Mouse (Mus musculus) brain, adult 2 months (tissue): ENCODE measurements around the gene Atp6v0c.

Source experiments
- DNase-seq: peaks from one replicate; pipeline ENCODE4 v3.0.0; 2011; ENCODE audit warnings: low read depth, low spot score

The Atp6v0c gene

DNA sequence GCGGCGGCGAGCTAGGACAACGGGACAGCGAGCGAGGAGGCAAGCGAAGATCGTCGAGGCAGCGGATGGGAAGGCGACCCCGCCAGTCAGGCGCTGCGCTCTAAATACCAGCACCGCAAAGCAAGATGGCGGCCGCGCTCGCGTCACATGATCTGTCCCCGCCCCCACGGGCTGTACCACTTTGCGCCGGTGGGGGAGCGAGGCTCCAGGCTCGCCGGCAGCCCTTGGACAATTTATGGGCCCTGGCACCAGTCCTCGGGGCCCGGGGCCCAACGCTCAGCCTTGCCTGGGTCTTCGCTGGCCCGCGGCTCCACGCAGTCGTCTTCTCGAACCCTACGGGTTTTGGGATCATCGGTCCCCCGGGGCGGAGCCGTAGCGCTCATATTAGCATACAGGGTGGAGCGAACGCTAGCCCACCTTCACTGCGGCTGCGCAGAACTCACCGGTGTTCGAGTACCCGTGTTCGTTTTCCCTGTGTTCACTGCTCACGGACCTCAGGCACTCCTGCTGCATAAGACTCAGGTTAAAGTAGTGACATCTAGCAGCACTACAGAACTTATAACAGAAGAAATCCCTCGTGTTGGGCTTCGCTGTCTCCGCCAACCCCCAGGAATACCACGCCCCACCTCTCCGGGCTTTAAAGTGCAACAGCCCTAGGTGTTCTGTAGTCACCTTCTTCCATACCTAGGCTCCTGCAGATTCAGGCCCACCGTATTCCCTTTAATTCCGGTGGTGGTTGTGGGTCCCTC, at the start of gene Atp6v0c:
Gene Atp6v0c (minus strand): TSS at position 386 of the 749 bp plus-strand sequence.
- DNase-seq: peak; percentile 98

GRCm38 (mm10) chr17:24216836-24217235, 47.3 kb upstream of the Atp6v0c start:
- DNase-seq: no peak

- DNase-seq: peak; percentile 47
Observed at GRCm38 (mm10) chr17:24213186-24213585, 43.7 kb upstream of the Atp6v0c start.

DNA sequence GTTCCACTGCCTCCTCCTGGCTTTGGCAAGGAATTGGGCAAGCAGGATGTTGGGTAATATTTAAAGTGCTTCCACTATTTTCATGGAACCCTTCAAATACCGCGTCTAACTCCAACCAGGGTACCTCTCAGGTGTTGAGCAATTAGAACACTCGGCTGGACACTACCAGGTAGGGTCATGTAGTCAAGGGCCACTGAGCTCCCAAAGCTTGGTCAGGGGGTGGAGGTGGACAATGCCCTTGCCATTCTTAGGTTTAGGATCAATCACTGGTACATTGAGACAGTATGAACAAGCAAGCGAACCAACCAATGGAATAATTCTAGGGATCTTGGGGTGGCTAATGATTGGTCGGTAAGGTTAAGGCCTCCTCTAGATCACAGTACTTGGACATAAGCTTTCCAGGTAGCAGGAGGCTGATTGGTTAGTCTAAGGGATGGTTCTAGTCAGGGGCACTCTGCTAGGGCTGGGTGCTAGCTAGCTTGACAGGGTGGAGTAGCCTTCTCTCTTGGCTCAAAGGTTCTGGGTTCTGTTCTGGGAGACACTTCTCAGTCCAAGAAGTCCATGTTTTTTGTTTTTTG, 43.0 kb upstream of the Atp6v0c start:
- peak; percentile 55 for DNase-seq

DNA sequence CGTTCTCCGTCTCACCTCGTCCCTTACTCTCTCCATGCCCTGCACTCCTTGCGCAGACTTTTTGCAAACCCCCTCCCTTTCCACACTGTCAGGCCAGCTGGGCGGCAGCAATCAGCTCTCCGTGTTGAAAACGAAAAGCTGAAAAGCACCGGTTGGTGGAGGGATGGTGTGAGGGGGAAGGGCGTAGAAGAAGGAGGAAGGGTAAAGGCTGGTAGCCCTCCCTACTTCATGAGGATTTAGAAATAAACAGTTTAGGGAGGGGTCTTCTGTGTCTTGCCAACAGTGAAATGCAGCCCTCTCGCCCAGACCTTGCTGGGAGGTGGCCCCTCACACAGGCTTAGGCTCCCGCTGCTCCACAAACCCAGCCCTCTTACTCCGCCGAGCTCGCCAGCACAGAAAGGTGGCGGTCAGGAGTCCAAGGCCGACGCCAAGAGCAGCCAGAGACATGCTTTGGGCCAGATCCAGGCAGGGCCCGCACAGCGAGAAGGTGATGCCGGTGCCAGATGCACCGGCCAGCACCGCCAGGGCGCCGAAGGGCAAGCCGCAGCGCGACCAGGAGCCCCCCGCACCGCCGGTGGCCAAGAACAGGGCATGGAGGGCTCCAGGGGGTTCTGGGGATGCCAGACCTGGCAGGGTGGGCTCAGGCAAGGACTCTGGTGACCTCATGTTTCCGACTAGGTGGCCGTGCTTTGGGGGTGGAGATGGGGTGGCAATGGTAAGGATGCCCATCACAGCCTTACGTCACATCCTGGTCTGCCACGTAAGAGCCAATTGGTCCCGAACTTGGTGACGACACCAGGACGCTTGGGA, 42.3 kb upstream of the Atp6v0c start:
- DNase-seq: peak; percentile 97

DNA sequence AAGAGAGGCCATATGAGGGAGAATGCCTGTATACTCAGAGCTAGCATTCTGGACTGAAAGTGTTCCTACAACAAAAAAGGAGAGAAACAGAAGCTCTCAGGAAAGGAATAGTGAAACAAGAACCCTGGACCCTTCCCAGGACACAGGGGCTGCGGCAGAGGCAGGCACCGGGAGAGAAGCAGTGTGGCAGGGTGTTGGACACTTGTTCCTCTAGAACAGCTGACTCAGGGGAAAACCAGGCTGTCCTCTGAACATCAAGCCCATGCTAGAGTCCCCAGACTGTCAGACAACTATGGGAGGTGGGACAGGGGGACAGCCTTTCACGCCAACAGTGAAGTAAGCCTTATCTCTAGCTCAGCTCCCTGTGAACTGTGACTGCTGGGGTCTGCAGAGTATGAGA, 41.1 kb upstream of the Atp6v0c start:
- DNase-seq: no peak

DNA sequence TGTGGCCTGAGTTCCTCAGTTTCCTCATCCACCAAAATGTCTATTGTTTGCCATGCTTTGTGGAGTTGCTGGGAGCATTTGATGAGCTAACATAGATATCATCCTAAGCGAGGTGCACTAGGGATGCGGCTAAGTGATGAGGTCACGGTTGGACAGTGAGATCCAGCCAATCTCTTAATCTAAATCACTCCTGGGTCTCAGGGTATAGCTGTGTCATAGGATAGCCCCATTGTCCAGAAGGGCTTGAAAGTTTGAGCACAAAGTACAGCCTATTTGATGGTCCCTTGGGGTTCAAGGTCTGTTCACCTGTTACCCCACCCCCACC, 40.4 kb upstream of the Atp6v0c start:
- DNase-seq: no peak

DNA sequence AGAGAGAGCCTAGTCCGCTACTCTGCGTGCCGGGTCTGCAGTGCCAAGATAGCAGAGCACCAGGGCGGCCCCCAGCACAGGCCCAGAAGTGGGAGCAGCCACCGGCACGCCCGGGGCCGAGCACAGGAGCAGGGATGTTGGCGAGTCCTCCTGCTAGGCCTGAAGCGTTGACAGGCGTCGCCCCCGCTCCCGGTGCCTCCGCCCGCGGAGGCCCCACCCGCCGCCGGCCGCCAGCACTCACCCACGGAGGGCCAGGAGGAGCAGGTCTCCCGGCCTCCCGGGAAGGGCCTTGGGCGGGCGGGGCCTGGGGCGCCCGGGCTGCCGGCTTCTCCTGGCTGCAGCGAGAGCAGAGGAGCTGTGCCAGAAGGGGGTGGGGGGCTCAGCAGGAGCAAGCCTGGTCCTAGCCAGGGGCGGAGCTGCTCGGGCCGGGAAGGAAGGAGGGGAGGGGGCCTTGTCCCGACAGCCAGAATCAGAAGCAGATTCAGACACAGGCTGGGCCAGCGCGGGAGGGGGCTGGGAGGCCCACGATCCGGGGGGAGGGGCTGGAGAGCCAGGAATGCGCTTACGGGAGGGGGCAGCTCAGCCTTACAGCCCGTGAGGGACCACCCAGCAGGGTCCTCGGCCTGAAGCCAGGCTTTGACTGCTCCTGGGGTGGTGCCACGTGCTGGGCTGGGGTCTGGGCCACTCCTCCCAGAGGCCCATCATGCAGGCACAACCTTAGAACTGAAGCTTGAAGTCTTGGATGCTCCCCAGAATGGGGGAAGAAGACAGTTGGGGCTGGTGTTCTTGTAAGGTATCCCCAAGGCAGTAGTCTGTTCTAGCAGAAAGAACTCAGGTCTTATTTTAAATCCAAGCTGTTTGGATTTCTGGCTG, 39.8 kb upstream of the Atp6v0c start, which contains the start of gene Ntn3:
Gene Ntn3 (minus strand): TSS at position 489 of the 873 bp plus-strand sequence.
- peak; percentile 60 for DNase-seq

DNA sequence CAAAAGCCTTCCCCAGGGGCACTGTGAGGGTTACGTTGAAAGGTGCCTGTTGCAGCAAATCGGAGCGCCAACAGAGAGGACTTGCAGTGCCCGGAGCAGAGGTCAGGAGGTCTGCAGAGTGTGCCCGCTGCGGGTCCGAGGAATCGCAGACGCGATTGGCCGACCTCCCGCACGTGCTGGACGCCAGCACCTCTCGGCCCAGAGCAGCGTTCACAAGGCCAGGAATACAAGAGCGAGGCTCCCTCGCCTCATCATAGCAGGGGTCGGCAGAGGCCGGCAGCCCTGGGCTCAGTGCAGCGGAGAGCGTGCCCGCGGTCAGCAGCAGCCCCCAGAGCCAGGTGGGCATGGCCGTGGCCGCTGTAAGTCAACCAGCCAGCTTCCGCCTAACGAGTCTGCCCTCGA, 39.1 kb upstream of the Atp6v0c start:
- no peak for DNase-seq

GRCm38 (mm10) chr17:24207768-24208640, 38.5 kb upstream of the Atp6v0c start:
- DNase-seq: no peak

- DNase-seq: peak; percentile 86
Observed at GRCm38 (mm10) chr17:24206451-24207351, 37.2 kb upstream of the Atp6v0c start.

DNA sequence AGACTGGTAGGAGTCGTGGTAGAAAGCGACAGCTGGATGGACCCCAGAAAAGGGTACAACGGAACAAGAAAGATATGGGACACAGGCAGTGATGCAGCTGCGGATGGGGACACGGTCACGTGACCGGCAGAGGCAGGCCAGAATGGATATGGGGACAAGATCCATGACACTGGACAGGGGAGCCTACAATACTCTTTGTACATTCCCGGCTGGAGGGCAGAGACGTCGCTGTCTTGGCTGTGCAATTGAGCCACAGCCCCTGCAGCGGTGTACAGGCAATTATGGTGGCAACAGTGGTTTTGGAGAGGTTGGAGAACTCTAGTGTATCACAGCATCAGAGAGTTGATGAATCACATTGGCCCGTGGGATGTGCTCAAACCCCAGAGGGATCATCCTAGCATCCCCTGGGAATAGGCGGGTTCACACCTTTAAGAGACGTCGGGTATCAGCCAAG, 36.4 kb upstream of the Atp6v0c start:
- peak; percentile 58 for DNase-seq

- peak; percentile 97 for DNase-seq
Observed at GRCm38 (mm10) chr17:24205284-24205888, 35.9 kb upstream of the Atp6v0c start, which contains the start of gene Tbc1d24. Tbc1d24 (minus strand) TSS chr17:24205562.

DNA sequence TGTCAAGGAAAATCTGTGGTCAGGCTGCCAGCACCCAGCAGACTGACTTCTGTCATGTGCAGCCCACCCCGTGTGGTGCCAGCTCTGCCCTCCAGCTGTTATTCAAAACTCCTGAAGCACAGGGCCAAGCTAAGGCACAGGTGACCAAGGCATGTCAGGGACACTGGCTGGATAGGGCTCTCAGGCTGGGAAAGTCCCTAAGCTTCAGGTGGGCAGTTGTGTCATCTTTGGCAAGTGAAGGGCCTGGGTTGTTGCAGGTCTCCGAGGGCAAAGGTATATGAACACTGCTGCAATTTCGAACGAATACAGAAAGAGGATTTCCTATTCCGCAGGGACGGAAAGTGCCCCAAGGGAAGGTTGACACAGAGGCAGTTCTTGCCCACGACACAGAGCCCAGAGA, 35.3 kb upstream of the Atp6v0c start:
- no peak for DNase-seq

GRCm38 (mm10) chr17:24203611-24204534, 34.4 kb upstream of the Atp6v0c start:
- DNase-seq: no peak

DNA sequence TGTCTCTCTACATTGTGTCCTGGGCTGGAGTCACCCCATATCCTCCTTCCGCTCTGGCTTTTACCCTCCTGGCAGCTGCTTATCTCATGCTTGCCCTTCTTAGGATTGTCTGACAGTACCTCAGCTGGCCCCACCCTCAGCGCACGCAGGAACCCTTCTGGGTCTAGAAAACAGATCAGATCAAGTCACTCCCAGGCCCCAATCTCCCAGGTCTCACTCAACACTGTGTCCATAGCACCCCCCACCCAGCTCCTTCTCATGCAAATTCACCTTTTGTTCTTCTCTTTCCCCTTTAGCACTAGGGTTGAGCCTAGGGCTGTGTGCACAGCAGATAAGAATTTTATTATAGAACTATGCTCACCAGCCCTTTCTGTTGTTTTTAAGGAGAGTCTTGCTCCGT, 33.6 kb upstream of the Atp6v0c start:
- DNase-seq: no peak

GRCm38 (mm10) chr17:24201092-24201491, 31.6 kb upstream of the Atp6v0c start:
- DNase-seq: no peak

- DNase-seq: peak; percentile 63
Observed at GRCm38 (mm10) chr17:24199741-24200140, 30.2 kb upstream of the Atp6v0c start.
